Mouse (Mus musculus) embryonic facial prominence, embryonic 11.5 days (tissue): ENCODE measurements around the gene Wfdc2. TPM values are rescaled to one million over a fixed set of nuclear protein-coding genes. Genes with fewer than 3 reads are reported as not detected.
"Not testable (repeated sequence)": the region's sequence is repeated elsewhere in the genome, so short reads cannot be mapped to it uniquely, and the experiment has no call there.

Experiments used
- ATAC-seq: fragments of 200-750 bp; cut with Nextera tagmentation; replicated peaks from 2 replicates; pipeline ENCODE4 v1.8.0; 2017; ENCODE audit warnings: low read depth; ENCODE audit not compliant: insufficient number of reproducible peaks, low FRiP score, low TSS enrichment
- DNase-seq: peaks from one replicate; pipeline ENCODE4 v3.0.0-alpha.2; 2015; ENCODE audit warnings: low spot score
- H3K27ac ChIP-seq: fragments of 300-500 bp; sonication (generic); replicated peaks from 2 replicates; pipeline ENCODE4 v1.5.1; 2014; ENCODE audit warnings: mild to moderate bottlenecking, low read depth, low read length, control low read depth
- H3K27me3 ChIP-seq: fragments of 300-500 bp; sonication (generic); 2 replicates; pipeline ENCODE4 v1.6.1; 2014; ENCODE audit warnings: mild to moderate bottlenecking, low read length, moderate library complexity, mixed read lengths; ENCODE audit not compliant: control insufficient read depth, insufficient read depth
- H3K36me3 ChIP-seq: fragments of 300-500 bp; sonication (generic); replicated peaks from 2 replicates; pipeline ENCODE4 v1.6.1; 2014; ENCODE audit warnings: low read depth, mild to moderate bottlenecking, low read length, moderate library complexity, mixed read lengths; ENCODE audit not compliant: control insufficient read depth, insufficient read depth
- H3K4me1 ChIP-seq: fragments of 300-500 bp; sonication (generic); 2 replicates; pipeline ENCODE4 v1.6.1; 2014; ENCODE audit warnings: low read length, mixed read lengths; ENCODE audit not compliant: control insufficient read depth, insufficient read depth
- H3K4me2 ChIP-seq: fragments of 300-500 bp; sonication (generic); 2 replicates; pipeline ENCODE4 v1.6.1; 2014; ENCODE audit warnings: low read depth, mild to moderate bottlenecking, control low read depth, low read length, moderate library complexity
- H3K4me3 ChIP-seq: fragments of 300-500 bp; sonication (generic); 2 replicates; pipeline ENCODE4 v1.5.1; 2014; ENCODE audit warnings: low read depth, low read length, control low read depth
- H3K9ac ChIP-seq: fragments of 300-500 bp; sonication (generic); replicated peaks from 2 replicates; pipeline ENCODE4 v1.6.1; 2014; ENCODE audit warnings: mild to moderate bottlenecking, control low read depth, low read length
- H3K9me3 ChIP-seq: fragments of 300-500 bp; sonication (generic); replicated peaks from 2 replicates; pipeline ENCODE4 v1.6.1; 2016; ENCODE audit warnings: mild to moderate bottlenecking, low read length, inconsistent platforms, mixed read lengths; ENCODE audit not compliant: control insufficient read depth
- WGBS: fragments of 180-500 bp; shearing (Covaris S2); extraction: QIAGEN DNeasy Blood & Tissue Kit; methylation state at CpG from one replicate; pipeline ENCODE4 v1.1.7; 2014; 5-methylcytosine and 5-hydroxymethylcytosine counted together
- polyA plus RNA-seq: library from polyadenylated mRNA; unstranded; fragments of >200 nt; fragmentation: Nextera tagmentation; extraction: Ambion mirVana; gene quantifications from 2 replicates; pipeline ENCODE4 v1.2.1, GENCODE M21; 2014

The Wfdc2 gene
- polyA plus RNA-seq, 1 experiment from 2014 or later = 47.1 TPM

DNA sequence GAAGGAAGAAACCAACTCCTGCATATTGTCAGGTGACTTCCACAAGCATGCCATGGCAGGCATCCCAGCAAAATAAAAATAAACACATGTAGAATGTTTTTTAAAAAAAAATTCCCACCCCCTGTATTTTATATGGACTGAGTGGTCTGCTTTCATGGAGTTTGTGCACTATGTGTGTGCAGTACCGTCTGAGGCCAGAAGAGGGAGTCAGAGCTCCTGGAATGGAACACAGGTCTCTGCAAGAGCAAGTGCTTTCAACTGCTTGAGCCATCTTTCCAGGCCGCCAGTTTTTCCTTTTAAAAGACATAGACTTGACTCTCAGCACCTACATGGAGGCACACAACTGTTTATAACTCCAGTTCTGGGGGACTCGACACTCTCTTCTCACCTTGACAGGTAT is 41.3 kb downstream of the Wfdc2 start:
- no peaks in the 10 kb centered on the region for H3K27me3 ChIP-seq
- H3K36me3 ChIP-seq = no peaks in the 10 kb centered on the region
- no peak overlapping the region for H3K9ac ChIP-seq
- 87% methylated on average over 3 of the region's 3 CpGs for WGBS
- H3K4me3 ChIP-seq = no peak overlapping the region
- DNase-seq = no peak
- H3K4me1 ChIP-seq = no peaks in the 10 kb centered on the region
- no peak overlapping the region for H3K27ac ChIP-seq
- ATAC-seq = no peak
- H3K9me3 ChIP-seq = no peaks in the 10 kb centered on the region
- H3K4me2 ChIP-seq = no peak overlapping the region

DNA sequence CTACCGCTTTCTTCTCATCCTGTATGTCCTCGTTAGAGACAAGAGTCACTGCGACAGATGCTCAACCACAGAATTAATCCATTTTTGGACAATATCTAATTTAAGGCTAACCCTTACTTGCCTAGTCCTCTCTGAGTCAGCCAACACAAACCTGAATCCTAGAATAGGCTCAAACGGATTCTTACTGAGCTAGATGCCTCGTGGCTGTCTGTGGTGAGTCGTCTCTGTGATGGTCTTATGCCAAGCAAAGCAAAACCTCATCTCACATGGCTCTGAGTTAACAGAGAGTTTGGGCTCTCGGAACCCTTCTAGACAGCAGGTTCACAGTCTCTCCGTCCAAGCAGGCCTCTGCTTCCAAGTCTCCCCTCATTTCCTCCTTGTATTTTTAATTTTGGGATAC is 42.2 kb downstream of the Wfdc2 start:
- H3K9me3 ChIP-seq = no peaks in the 10 kb centered on the region
- H3K27me3 ChIP-seq = no peaks in the 10 kb centered on the region
- ATAC-seq (no peak), DNase-seq (no peak)
- no peaks in the 10 kb centered on the region for H3K36me3 ChIP-seq
- no peak overlapping the region for H3K27ac ChIP-seq
- H3K4me2 ChIP-seq = no peak overlapping the region
- no peaks in the 10 kb centered on the region for H3K4me1 ChIP-seq
- H3K4me3 ChIP-seq = no peak overlapping the region
- H3K9ac ChIP-seq = no peak overlapping the region
- 90% methylated on average over 8 of the region's 8 CpGs for WGBS

DNA sequence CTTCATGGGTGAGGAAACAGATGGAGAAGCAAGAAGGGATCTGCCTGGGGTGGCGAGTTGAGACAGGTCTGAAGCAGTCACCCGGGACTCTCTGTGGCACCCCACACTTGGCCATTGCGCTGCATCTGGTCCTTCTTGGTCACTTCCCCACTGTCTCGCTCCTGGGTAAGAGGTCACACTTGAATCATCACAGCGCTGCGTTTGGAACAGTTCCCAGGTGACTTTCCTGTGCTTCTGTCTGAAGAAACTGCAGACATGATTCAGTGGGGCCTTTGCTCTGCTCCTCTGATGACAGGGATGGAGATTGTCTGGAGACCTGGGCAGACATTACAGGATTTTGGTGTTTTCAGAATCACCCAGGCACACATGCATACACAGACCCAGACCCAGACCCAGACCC is 46.6 kb downstream of the Wfdc2 start:
- WGBS = 79% methylated on average over 6 of the region's 6 CpGs
- Histone ChIP-seq H3K36me3 (no peaks in the 10 kb centered on the region), H3K9me3 (no peaks in the 10 kb centered on the region), H3K4me3 (no peak overlapping the region), H3K9ac (no peak overlapping the region), H3K27me3 (no peaks in the 10 kb centered on the region), H3K4me2 (no peak overlapping the region), H3K4me1 (no peaks in the 10 kb centered on the region), H3K27ac (no peak overlapping the region)
- no peak for DNase-seq
- no peak for ATAC-seq

DNA sequence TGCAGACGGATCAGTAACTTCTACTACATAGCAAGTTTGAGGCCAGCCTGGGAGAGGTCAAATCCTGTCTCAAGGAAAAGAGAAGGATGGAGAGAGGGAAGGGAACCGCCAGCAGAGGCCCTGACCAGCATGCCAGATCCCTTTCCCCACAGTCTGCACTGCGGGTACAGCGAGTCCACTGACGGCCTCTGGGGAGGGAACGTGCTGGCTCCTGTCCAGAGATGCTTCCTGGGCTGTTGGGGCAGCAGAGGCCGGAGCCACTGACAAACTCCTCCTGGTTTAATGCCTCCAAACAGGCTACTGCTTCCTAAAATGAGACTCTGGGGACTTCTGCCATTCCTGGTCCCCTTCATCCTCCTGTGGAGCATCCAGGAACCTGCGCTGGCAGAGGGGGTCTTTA is 51.3 kb downstream of the Wfdc2 start, which contains the start of the genes Wfdc6b and Wfdc8:
Wfdc6b (plus strand) TSS at position 52 of the 400 bp plus-strand sequence.
Wfdc8 (minus strand) TSS at position 156 of the 400 bp plus-strand sequence.
- H3K27me3 ChIP-seq, H3K4me1 ChIP-seq, H3K4me3 ChIP-seq, H3K27ac ChIP-seq, H3K36me3 ChIP-seq, H3K9ac ChIP-seq, ATAC-seq, DNase-seq, H3K4me2 ChIP-seq, H3K9me3 ChIP-seq: not testable (repeated sequence)
- 63% methylated on average over 8 of the region's 8 CpGs for WGBS

DNA sequence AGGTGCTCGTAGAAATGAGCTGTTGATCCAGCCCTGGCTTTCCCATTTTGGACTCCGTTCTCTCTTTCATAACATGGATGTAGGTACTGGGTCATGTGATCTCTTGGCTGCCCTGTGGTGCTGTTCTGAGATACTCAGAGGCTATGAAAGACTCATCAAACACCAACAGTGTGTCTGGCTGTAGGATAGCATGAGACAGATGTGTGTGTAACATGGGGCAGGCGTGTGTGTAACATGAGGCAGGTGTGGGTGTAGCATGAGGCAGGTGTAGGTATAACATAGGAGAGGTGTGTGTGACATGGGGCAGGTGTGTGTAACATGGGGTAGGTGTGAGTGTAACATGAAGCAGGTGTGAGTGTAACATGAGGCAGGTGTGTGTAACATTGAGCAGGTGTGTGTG is 53.2 kb downstream of the Wfdc2 start:
- WGBS = 88% methylated on average over 3 of the region's 3 CpGs

More for the DNA sequence above, 53.2 kb downstream of the Wfdc2 start:
- H3K4me3 ChIP-seq = no peak overlapping the region
- H3K9me3 ChIP-seq = no peaks in the 10 kb centered on the region
- H3K27me3 ChIP-seq = no peaks in the 10 kb centered on the region
- H3K27ac ChIP-seq = no peak overlapping the region
- no peak overlapping the region for H3K9ac ChIP-seq
- H3K4me1 ChIP-seq = no peaks in the 10 kb centered on the region
- no peaks in the 10 kb centered on the region for H3K36me3 ChIP-seq
- ATAC-seq (no peak), DNase-seq (no peak)
- no peak overlapping the region for H3K4me2 ChIP-seq

Other genes starting within 250 kb of the Wfdc2 start
- gene Svs6, start 245.7 kb upstream of the Wfdc2 start, polyA plus RNA-seq = not detected in 2 replicates
- not detected in 2 replicates for gene Svs5, start 229.7 kb upstream of the Wfdc2 start, polyA plus RNA-seq
- gene Slpi, start 173.3 kb upstream of the Wfdc2 start, polyA plus RNA-seq = 0.32 and 0.79 TPM in 2 replicates
- gene Rbpjl, start 159.3 kb upstream of the Wfdc2 start, polyA plus RNA-seq = not detected in 2 replicates
- gene Matn4, start 157.3 kb upstream of the Wfdc2 start, polyA plus RNA-seq = 1.2 and 1.3 TPM in 2 replicates
- gene Sdc4, start 118.5 kb upstream of the Wfdc2 start, polyA plus RNA-seq = 19.2 and 24.1 TPM in 2 replicates
- 53.3 and 58.3 TPM in 2 replicates for gene Sys1, start 105.4 kb upstream of the Wfdc2 start, polyA plus RNA-seq
- gene Gm20458, start 101.4 kb upstream of the Wfdc2 start, polyA plus RNA-seq = 2.6 and 4.3 TPM in 2 replicates
- not detected in 2 replicates for gene Trp53tg5, start 88.7 kb upstream of the Wfdc2 start, polyA plus RNA-seq
- 1.6 and 4.2 TPM in 2 replicates for gene Dbndd2, start 76.3 kb upstream of the Wfdc2 start, polyA plus RNA-seq
- gene Pigt, start 64.9 kb upstream of the Wfdc2 start, polyA plus RNA-seq = 38.4 and 43.3 TPM in 2 replicates
- gene Spint3, start 11.0 kb downstream of the Wfdc2 start, polyA plus RNA-seq = not detected in 2 replicates
- gene Wfdc6a, start 23.0 kb downstream of the Wfdc2 start, polyA plus RNA-seq = not detected in 2 replicates
- gene Eppin, start 31.2 kb downstream of the Wfdc2 start, polyA plus RNA-seq = not detected in 2 replicates
- gene Wfdc6b, start 51.1 kb downstream of the Wfdc2 start, polyA plus RNA-seq = not detected in 2 replicates
- gene Wfdc8, start 51.2 kb downstream of the Wfdc2 start, polyA plus RNA-seq = not detected in 2 replicates
- not detected in 2 replicates for gene Wfdc16, start 76.4 kb downstream of the Wfdc2 start, polyA plus RNA-seq
- not detected in 2 replicates for gene Wfdc10, start 93.6 kb downstream of the Wfdc2 start, polyA plus RNA-seq
- not detected in 2 replicates for gene Wfdc9, start 94.2 kb downstream of the Wfdc2 start, polyA plus RNA-seq
- not detected in 2 replicates for gene Wfdc11, start 111.7 kb downstream of the Wfdc2 start, polyA plus RNA-seq
- not detected in 2 replicates for gene Wfdc13, start 122.7 kb downstream of the Wfdc2 start, polyA plus RNA-seq
- gene Spint4, start 136.1 kb downstream of the Wfdc2 start, polyA plus RNA-seq = not detected in 2 replicates
- not detected in 2 replicates for gene Spint5, start 152.9 kb downstream of the Wfdc2 start, polyA plus RNA-seq
- 0.38 and 0.46 TPM in 2 replicates for gene Wfdc3, start 183.5 kb downstream of the Wfdc2 start, polyA plus RNA-seq
- gene Dnttip1, start 183.6 kb downstream of the Wfdc2 start, polyA plus RNA-seq = 82.0 and 83.1 TPM in 2 replicates
- gene Ube2c, start 207.5 kb downstream of the Wfdc2 start, polyA plus RNA-seq = 534 and 547 TPM in 2 replicates
- 4.3 and 11.2 TPM in 2 replicates for gene Tnnc2, start 217.6 kb downstream of the Wfdc2 start, polyA plus RNA-seq
- 9.9 and 10.5 TPM in 2 replicates for gene Snx21, start 223.4 kb downstream of the Wfdc2 start, polyA plus RNA-seq
- gene Acot8, start 242.5 kb downstream of the Wfdc2 start, polyA plus RNA-seq = 9.6 and 11.6 TPM in 2 replicates
- gene Zswim3, start 242.7 kb downstream of the Wfdc2 start, polyA plus RNA-seq = 9.8 and 11.3 TPM in 2 replicates